Mouse (Mus musculus) heart, adult 2 months (tissue): ENCODE data around the gene Nkg7.

Experiments used
- CTCF ChIP-seq: fragments of 200-600 bp; IDR thresholded peaks from 2 replicates; pipeline ENCODE4 v1.8.1; 2022; ENCODE audit warnings: antibody characterized with exemption, mild to moderate bottlenecking, moderate library complexity
- POLR2A ChIP-seq: fragments of 200-500 bp; IDR thresholded peaks from 2 replicates; pipeline ENCODE4 v1.6.1; 2011; ENCODE audit warnings: mild to moderate bottlenecking, low read depth, low read length, control low read depth; ENCODE audit not compliant: insufficient read depth

DNA sequence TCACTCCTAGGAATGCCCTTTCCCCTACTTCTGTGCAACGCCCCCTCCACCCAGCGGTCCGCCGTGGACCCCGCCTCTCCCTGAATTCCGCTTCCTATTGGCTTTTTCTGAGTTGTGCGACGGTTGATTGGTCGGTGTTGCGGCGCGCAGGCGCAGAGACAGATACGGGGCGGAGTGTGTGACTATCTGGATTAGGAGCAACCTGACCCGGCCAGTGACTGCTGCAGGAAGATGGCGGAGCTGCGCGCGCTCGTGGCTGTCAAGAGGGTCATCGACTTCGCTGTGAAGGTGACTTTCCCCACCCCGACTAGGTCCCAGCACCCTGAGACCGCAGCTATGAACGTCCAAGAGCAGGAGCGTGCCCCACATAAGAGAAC lies 7.0 kb downstream of the Nkg7 start, which contains the start of the genes Etfb and Gm45233:
- TF ChIP-seq POLR2A (peak; percentile 98), CTCF (no peak)
